Mouse (Mus musculus): ENCODE data around the gene Rbm28. TPM values are rescaled to one million over a fixed set of nuclear protein-coding genes. Genes with fewer than 3 reads are reported as not detected.

Gene Rbm28
- polyA plus RNA-seq (2014; fragmentation: Illumina TruSeq; extraction: RNeasy Lipid Tissue Mini Kit (QIAGEN cat#74804); ENCODE audit: low read depth, low replicate concordance) = 162 TPM

DNA sequence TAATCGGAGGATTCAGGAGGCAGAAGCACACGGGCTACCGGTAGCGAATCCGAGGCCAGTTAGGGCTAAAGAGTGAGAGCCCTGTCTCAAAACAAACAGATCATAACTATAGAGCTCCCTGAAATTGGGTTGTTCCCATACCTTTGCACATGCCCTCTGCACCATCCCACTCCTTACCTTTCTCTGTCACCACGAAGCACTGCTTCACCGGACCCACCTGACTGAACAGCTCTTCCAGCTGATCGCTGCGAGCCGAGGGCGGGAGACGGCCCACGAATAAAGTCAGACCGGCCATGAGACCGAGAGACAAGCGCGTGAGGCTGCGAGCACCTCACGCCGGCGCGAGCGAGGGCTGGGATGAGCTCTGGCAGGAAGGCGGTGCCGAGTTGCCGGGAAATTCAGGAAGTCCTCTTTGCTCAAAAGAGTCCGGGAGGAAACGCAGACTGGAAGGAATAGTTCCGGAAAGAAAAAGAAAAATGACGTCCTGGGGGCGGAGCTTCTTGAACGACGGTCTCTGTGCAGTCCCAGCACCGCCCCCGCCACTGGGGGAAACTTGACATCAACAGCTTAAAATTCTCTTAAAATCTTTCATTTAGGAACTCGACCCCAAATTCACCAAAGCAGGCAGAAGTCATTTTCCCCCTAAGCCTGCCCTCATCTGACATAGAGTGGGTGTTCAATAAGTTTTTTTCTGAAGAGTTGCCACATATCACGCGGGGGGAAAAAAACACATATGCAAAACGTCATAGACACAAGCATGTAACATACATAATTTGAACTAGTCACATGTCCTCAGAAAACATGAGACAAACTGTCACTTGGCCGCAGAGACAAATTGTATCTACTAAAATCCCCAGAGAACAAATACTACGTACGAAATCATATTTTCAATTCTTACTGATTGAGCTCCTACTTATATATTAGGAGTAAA, at the start of gene Rbm28:
Gene Rbm28, minus strand, starts transcription at position 693 of the 931 bp plus-strand sequence.

DNA sequence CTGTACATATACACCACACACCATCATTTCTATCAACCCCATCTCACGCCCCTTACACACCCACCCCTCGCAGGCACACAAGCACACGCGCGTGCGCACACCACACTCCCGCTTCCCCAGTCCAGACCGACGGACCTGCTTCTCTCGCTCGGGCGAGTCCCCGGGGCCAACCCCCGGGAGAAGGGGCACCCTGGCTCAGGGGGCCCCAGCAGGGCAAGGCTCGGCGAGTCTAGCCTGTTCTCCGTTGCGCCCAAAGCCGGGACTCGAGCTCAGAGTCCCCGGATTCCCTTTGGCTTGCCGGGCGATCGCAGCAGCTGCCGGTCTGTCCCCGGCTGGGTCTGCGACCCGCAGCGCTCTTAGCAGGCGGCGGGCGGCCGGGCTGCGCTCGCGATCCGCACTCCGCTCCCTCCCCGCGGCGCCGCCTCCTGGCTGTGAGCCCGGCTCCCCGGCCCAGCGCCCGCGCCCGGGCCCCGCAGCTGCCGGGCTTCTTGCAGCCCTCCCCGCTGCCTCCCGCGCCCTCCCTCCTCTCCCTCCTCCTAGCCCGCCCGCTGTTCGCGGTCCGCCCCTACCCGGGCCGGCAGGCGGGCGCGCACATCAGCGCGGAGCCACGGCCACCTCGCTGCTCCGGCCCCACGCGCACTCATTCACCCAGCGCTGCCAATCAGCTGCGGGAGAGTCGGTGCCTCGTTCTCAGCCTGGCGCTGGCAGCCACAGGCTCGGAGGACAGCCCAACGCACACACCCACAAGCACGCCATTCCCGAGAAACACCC, 14.3 kb upstream of the Rbm28 start, which contains the start of gene Prrt4:
Gene Prrt4, minus strand, starts transcription at position 697 of the 771 bp plus-strand sequence.

Other genes with a start within 250 kb of the Rbm28 start
- gene Lep, start 104.8 kb downstream of the Rbm28 start, polyA plus RNA-seq (2014; fragmentation: Illumina TruSeq; extraction: RNeasy Lipid Tissue Mini Kit (QIAGEN cat#74804); ENCODE audit: low read depth, low replicate concordance) = 0.84 TPM
- gene Prrt4, start 14.6 kb upstream of the Rbm28 start, polyA plus RNA-seq (2014; fragmentation: Illumina TruSeq; extraction: RNeasy Lipid Tissue Mini Kit (QIAGEN cat#74804); ENCODE audit: low read depth, low replicate concordance) = not detected
- gene Impdh1, start 51.4 kb upstream of the Rbm28 start, polyA plus RNA-seq (2014; fragmentation: Illumina TruSeq; extraction: RNeasy Lipid Tissue Mini Kit (QIAGEN cat#74804); ENCODE audit: low read depth, low replicate concordance) = 0.84 TPM
- gene Hilpda, start 107.5 kb upstream of the Rbm28 start, polyA plus RNA-seq (2014; fragmentation: Illumina TruSeq; extraction: RNeasy Lipid Tissue Mini Kit (QIAGEN cat#74804); ENCODE audit: low read depth, low replicate concordance) = 20.7 TPM
- gene Fam71f2, start 114.6 kb upstream of the Rbm28 start, polyA plus RNA-seq (2014; fragmentation: Illumina TruSeq; extraction: RNeasy Lipid Tissue Mini Kit (QIAGEN cat#74804); ENCODE audit: low read depth, low replicate concordance) = 194 TPM
- 113 TPM for gene Fam71f1, start 154.1 kb upstream of the Rbm28 start, polyA plus RNA-seq (2014; fragmentation: Illumina TruSeq; extraction: RNeasy Lipid Tissue Mini Kit (QIAGEN cat#74804); ENCODE audit: low read depth, low replicate concordance)
- 59.0 TPM for gene Calu, start 183.1 kb upstream of the Rbm28 start, polyA plus RNA-seq (2014; fragmentation: Illumina TruSeq; extraction: RNeasy Lipid Tissue Mini Kit (QIAGEN cat#74804); ENCODE audit: low read depth, low replicate concordance)
- gene Opn1sw, start 223.5 kb upstream of the Rbm28 start, polyA plus RNA-seq (2014; fragmentation: Illumina TruSeq; extraction: RNeasy Lipid Tissue Mini Kit (QIAGEN cat#74804); ENCODE audit: low read depth, low replicate concordance) = not detected
- gene Ccdc136, start 231.3 kb upstream of the Rbm28 start, polyA plus RNA-seq (2014; fragmentation: Illumina TruSeq; extraction: RNeasy Lipid Tissue Mini Kit (QIAGEN cat#74804); ENCODE audit: low read depth, low replicate concordance) = 542 TPM

Data from testis, adult 10 weeks (tissue).